Mouse (Mus musculus): Measurements from ENCODE around the gene Mon1a.

- no peak for TF ChIP-seq POLR2A (IDR thresholded peaks at IDR 0.05; ENCODE audit: borderline replicate concordance, low read depth, low read length)
- TF ChIP-seq CTCF (IDR thresholded peaks at IDR 0.05; ENCODE audit: low read depth, low read length): no peak
Observed at GRCm38 (mm10) chr9:107838869-107839268, 49.1 kb upstream of the Mon1a start.
